Mouse (Mus musculus): ENCODE data around the gene Aplf.

DNA sequence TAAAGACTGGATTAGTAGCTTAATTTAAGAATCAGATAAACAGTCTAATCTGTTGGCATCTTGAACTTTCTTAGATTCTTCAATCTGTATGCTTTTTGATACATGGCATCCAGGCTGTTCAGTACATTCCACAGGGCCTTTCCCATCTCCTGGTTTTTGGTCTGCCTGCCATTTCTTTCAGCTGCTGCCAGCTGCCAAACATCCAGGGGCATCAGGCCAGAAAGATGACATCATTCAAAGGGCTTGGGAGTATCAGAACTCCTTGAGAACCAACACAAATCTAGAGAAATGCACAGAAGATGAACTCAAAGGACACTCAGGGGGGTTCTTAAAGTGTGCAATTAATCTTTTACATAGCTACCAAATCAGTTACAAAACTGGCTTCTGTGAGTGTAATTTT, 72.2 kb downstream of the Aplf start:
- no peak for TF ChIP-seq MAX (IDR thresholded peaks at IDR 0.05)
- no peak for TF ChIP-seq CTCF (IDR thresholded peaks at IDR 0.05; ENCODE audit: control insufficient read depth, insufficient read depth, insufficient read length)
- TF ChIP-seq CEBPB (IDR thresholded peaks at IDR 0.05; ENCODE audit: low read depth): no peak
- no peak for TF ChIP-seq USF1 (IDR thresholded peaks at IDR 0.05; ENCODE audit: low read depth)
- no peak for TF ChIP-seq MYOD1 (IDR thresholded peaks at IDR 0.05; ENCODE audit: control insufficient read depth, insufficient read length, low read depth)
